Mouse (Mus musculus) ovary, postnatal 36 days (tissue): ENCODE results near the gene Il1rn.

Experiments used
- DNase-seq: peaks from one replicate; pipeline ENCODE4 v3.0.0; 2022; ENCODE audit warnings: low spot score, mixed read lengths

The Il1rn gene

GRCm38 (mm10) chr2:24382456-24383230, 46.0 kb downstream of the Il1rn start:
- no peak for DNase-seq

DNA sequence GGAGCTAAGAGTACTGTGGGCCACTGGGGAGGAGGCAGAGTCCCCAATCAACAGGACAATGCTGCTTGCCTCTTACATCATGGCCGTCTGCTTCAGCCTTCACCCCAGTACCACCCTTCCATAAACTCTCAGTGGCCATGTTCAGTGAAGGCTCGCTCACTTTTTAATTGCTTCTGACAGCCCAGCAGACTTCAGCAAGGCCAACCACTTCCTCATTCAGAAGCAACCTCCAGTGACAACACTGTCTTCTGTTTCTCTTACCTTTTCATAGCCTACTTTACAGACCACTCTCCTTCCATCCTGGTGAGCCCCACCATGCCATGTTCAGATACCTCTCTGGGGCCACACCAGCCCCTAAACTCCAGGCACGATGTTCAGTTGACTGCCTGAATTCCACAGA, 47.0 kb downstream of the Il1rn start:
- DNase-seq: no peak

- DNase-seq: no peak
Measured at GRCm38 (mm10) chr2:24384393-24384792, 47.7 kb downstream of the Il1rn start.

- DNase-seq: no peak
Measured at GRCm38 (mm10) chr2:24385111-24385961, 48.7 kb downstream of the Il1rn start.

DNA sequence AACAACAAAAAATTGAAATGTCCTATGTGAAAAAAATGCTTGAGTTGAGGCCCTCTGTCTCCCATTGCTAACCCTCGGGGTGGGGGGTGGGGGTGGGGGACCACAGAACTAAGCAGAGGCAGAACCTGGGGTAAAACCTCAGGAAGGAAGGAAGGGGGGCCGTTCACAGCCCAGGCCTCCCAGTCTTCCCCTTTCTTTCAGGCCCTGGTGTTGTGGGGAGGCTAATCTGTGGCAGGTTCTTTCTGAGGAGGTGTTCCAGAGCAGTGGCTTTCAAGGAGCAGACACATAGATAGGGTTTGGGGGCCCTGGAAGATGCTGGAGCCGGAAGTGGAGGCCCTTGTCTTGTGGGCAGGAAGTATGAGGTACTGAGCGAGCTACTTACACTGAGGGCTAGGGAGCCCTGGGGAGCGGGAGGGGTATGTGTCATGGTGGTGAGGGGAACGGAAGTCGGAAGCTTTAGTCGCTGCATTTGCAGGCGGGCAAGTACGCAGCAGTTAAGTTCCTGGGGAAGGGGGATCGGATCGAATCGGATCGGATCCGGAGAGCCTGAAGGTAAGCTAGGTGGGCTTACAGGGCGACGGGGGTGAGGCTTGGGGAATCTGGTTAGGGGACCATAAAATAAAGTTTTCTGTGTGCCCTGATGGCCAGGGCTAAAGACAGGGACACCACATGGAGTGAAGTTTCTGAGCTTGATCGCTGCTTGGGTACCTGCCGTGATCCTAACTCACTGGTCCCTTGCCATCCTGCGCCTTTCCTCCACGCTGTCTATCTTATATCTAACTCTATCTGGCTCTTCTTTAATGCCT, 49.7 kb downstream of the Il1rn start:
- no peak for DNase-seq

- DNase-seq: no peak
Measured at GRCm38 (mm10) chr2:24386964-24387320, 50.3 kb downstream of the Il1rn start.

GRCm38 (mm10) chr2:24387361-24388283, 51.0 kb downstream of the Il1rn start:
- DNase-seq: no peak

- no peak for DNase-seq
Measured at GRCm38 (mm10) chr2:24393251-24393650, 56.6 kb downstream of the Il1rn start.

- DNase-seq: no peak
Measured at GRCm38 (mm10) chr2:24397115-24397514, 60.5 kb downstream of the Il1rn start.

GRCm38 (mm10) chr2:24400711-24401110, 64.1 kb downstream of the Il1rn start:
- no peak for DNase-seq
